Mouse (Mus musculus): ENCODE results near the gene Suclg2. TPM values are rescaled to one million over a fixed set of nuclear protein-coding genes. Genes with fewer than 3 reads are reported as not detected.
A peak's percentile ranks its signal among the peaks of the same experiment; 100 is the strongest.

Suclg2 gene
- total RNA-seq, 2 experiments from 2014 or later: 13.2 to 14.0 TPM

DNA sequence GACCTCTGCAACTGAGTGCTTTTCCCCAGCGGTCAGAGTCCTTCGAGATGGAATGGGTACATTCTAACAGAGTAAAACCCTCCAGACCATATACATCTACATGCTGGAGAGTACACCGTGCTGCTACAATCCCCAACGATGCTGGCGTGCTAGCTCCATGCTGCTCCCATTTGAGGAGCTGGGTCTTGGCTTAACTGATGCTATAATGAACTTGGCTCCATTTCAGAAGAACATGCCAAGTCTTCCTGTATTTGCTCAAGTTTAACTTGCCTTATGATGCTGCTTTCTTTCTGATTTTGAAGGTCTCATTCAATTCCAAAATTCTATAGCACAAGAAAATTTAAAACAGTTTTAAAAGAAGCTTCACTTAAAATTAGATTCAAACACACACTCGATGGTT lies 162.3 kb downstream of the Suclg2 start:
- DNase-seq: no peak

GRCm38 (mm10) chr6:95552339-95552950 lies 166.2 kb downstream of the Suclg2 start:
- DNase-seq: no peak

DNA sequence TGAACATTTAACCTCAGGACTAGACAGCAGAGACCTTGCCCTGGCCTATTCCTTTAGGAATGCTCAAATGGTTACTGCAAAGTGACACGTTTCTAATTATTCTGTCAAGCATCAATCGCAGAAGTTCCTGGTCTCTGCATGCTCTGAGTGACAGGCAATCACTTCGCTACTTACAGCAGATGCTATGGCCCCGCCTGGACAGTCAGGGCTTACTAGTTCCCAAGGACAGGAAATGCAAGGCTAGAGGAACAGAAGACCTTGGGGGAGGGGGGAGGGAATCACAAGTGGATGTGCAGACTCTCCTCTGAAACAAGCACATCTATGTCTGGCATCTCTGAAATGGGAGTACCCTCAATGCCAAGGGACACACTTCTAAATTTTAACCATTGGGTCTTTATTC lies 167.6 kb downstream of the Suclg2 start:
- no peak for DNase-seq

DNA sequence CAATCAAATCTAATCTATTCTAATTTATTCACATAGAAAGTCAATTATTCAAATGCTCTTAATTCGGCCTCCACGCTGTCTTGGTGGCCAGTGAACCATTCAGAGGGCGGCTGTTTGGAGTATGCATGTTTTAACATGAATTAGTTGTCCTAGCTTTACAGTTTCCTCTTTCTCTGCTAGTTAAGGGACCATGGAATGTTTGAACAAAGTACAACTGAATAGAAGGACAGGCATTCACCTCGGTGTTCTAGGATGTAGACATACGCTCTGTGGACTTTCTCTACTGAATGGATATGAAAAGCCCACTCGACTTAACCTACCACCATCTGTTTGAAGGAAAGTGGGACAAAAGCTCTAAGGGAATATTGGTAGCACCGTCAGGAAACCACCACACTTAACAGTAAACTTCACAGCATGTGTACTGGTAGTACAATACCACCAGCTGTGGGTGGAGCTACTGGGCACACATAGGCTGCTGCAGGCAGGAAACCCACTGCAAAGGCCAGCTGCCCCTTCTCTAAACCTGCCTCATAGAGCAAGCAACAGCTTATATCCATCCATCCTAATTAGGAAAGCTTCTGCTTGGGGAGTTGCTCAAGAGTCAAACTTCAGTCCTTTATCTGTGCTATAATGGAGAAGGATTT lies 172.3 kb downstream of the Suclg2 start:
- no peak for DNase-seq

DNA sequence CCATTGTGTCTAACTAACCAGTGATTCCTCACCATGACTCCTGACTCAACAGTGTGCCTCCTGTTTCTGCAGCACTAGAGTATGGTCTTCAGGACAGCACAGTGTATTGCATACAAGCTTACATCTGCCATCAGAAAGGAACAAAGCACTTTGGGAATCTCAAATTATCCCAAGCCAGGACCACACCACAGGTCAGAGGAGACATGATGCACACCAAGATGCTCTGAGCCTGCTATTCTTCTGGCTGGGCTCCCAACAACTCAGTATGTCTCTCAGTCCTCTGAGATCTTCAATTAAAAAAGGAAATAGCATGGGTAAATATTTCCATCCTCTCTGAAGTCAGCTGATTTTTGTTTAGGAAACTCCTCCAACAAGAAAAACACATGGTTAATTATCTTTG lies 172.9 kb downstream of the Suclg2 start:
- no peak for DNase-seq

DNA sequence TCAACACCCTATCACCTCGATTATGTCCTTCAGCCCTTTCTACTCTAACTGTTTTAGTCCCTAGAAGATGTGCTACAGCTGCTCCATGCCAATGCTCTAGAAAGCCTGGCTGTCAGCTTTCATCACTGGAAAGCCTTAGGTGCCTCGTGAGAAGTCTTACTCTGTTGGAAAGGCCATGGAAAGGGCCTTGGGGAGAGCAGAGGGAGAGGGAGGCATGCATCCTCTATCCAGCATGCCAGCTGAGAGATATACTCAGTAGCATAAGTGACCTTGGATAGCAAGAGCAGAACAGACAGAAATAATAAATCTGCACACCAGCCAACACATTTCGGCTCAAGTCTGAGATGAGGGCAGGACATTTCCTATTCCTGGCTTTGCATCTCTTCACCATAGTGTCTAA lies 173.3 kb downstream of the Suclg2 start:
- no peak for DNase-seq

DNA sequence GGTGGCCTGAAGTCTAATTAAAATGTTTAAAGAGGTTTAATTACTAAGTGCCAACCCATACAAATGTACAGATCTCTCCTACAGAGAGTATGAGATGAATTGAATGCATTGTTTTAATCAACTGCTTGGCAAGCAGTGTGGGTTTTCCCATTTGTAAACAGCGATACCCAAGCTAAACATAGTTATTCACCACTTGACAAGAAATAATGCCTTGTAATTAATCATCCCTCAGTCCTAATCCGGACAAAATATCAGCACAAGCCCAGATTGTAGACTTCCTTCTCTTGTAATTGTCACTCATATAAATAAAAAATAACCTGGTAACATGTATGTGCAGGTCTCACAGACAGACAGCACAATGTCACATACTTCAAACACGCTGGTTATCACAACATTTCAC lies 183.4 kb downstream of the Suclg2 start:
- DNase-seq: no peak

DNA sequence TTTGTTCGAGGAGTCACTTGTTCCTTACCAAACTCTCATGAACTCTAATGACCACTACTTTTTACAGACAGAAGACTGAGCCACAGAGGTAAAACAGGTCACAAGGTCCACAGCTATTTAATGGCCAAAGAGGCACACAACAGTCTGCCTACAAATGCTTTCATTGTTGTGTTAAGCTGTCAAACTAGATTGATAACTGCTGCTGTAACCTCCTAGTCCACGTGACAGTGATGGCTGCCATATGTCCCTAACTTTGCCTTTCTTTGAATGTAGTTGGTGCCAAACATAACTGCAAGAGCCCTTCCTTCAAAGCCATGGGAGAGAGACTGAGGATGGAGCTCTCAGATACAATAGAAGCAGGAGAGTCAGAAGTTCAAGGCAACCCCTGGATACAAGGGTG lies 198.8 kb downstream of the Suclg2 start:
- no peak for DNase-seq

DNA sequence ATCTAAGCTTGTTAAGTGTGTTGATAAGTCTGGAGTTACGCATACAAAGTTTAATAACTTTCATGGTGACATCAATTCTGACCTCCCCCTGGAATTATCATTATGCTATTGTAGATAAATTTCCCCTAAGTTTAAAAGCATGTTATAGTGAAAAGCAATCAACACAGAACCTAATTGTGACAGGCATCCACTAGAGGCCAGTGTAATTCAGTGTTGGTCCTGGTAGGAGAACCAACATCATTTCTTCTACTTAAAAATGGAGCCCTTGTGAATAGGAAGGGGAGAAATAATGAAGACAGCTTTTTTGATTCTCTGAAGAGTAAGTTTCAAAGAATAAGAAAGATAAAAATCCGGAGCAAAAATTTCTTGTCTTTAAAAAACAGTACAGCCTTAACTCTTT lies 200.2 kb downstream of the Suclg2 start:
- DNase-seq: no peak

GRCm38 (mm10) chr6:95515721-95516120 lies 202.9 kb downstream of the Suclg2 start:
- no peak for DNase-seq

GRCm38 (mm10) chr6:95514726-95515125 lies 203.9 kb downstream of the Suclg2 start:
- no peak for DNase-seq

- no peak for DNase-seq
Measured at GRCm38 (mm10) chr6:95511689-95512088, 206.9 kb downstream of the Suclg2 start.

DNA sequence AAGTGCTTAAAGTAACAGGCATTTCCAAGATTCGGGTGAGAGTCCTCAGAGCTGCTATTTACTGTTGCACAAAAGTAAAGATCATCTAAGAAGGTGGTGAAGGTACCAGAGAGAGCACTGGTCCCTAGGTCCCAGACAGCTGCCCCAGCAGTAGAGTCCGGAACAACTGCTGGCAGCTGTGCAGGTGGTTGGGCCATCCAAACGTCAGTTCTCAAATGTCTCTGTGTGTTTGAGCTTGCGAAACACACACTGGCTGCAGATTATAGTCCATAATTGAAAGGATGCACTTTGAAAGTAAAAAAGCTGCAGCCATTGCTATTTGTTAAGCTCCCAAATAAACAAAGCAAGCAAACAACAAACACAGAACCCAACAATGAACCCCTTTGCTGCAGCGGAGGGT lies 217.8 kb downstream of the Suclg2 start:
- no peak for DNase-seq

GRCm38 (mm10) chr6:95499639-95500038 lies 219.0 kb downstream of the Suclg2 start:
- no peak for DNase-seq

DNA sequence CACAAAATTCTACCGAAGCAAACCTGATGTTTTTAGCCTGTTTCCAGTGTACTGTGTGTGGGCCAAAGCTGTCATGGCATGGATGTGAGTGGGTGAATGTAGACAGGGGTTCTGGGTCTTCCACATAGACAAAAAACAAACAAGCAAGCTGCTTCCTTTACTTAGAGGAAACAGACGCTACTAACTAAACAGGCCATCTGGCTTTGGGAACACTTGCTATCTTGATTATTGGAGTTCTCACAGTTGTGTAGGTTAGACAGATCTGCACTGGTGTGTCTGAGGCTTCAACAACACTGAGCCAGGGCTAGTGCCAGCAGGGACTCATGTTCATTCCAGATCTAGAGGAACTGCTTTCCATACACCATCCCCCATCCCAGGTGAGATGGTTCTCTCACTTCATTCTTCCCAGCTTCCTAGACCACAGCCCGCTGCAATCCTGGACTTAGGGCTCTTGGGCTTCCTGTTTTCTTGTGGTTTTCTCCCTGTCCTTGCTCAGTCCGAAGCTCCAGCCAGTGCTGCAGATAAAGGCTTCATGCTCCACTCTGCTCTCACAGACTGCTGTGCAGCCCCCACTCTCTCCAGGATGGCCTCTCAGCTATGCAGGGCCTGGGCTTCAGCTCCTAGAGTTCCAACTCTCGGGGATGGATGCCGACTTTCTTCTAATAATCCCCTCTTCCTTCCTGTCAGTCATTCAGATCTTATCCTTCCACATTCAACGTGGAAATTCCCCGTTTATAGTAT lies 226.2 kb downstream of the Suclg2 start:
- no peak for DNase-seq

DNA sequence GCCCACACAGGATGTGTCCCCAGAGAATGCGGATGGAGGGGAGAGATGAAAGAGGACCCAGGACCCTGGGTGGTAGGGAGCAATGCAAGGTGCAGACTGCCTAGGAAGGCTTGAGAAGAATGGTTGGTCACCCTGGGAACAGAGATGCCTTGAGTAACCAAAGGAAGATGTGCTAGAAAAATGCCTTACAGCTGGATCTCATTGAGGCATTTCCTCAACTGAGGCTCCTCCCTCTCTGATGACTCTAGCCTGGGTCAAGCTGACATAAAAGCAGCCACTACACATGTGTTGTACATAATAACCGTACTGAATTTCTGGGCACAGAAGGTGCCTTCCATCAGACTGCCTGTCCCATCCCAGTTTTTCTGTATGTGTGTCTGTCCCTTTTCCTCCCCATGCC lies 227.6 kb downstream of the Suclg2 start:
- DNase-seq: no peak

DNA sequence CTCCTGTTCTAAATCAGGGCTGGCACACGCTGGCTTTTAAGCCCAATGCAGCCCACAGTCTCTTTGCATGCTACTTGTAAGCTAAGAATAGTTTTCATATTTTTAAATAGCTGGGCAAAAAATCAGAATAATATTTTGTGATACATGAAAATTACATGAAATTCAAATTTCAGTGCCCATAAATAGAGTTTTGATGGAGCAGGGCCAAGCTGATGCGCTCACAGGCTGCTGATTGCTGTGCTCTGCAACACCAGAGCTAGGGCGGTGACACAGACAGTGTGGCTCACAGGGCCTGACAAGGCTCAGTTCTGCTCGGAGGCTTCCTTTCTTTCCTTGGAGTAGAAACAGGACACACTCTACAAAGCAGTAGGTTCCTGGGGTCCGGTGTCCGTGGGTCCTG lies 232.8 kb downstream of the Suclg2 start:
- DNase-seq: no peak

GRCm38 (mm10) chr6:95484183-95484818 lies 234.3 kb downstream of the Suclg2 start:
- peak; percentile 36 to 62 for DNase-seq

- no peak for DNase-seq
Measured at GRCm38 (mm10) chr6:95483686-95484085, 234.9 kb downstream of the Suclg2 start.

DNA sequence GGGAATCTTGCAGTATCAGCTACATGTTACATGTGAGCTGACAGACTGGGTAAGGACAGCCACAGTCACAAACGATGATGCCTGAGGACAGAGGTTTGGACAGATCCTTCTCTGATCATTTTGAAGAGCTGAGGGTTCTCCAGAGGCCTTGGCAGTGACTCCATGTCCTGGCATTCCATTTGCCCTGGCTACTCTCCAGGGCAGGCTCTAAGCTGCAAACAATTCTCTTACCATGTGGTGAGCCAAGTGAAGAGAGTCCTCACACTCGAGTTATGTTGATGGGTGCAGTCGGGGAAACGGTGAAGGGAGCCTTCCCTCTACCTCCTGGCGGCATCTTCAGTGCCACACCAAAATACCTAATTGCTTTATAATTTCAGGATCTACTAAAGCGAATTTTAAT lies 235.5 kb downstream of the Suclg2 start:
- no peak for DNase-seq

- no peak for DNase-seq
Measured at GRCm38 (mm10) chr6:95479801-95480200, 238.8 kb downstream of the Suclg2 start.

- no peak for DNase-seq
Measured at GRCm38 (mm10) chr6:95469521-95469920, 249.1 kb downstream of the Suclg2 start.

GRCm38 (mm10) chr6:95465322-95465721 lies 253.3 kb downstream of the Suclg2 start:
- DNase-seq: no peak
